Mouse (Mus musculus): ENCODE measurements around the gene Kcnip4.

Gene Kcnip4

GRCm38 (mm10) chr5:49201164-49201756 lies 323.4 kb downstream of the Kcnip4 start:
- no peak for DNase-seq

- no peak for DNase-seq
Measured at GRCm38 (mm10) chr5:49188236-49188635, 336.5 kb downstream of the Kcnip4 start.

GRCm38 (mm10) chr5:49150116-49150811 lies 374.4 kb downstream of the Kcnip4 start:
- DNase-seq: no peak

GRCm38 (mm10) chr5:49149684-49150083 lies 375.0 kb downstream of the Kcnip4 start:
- no peak for DNase-seq

DNA sequence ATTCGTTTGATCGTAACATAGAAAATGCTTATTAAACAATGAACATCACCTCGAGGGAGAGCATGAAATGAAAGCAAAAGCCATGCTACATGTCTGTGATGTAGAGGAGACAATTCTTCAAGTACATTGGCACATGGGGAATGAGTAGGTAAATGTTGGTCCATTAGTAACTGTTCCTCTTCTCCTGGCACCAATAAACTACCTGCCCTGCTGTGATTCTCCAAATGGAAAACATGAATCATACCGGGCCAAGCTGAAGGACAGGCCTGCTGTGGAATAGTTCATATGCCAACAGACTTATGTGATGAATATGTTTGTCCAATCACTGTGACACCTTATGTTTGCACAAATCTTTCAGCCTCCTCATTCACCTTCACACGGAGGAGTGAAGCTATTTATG lies 429.3 kb downstream of the Kcnip4 start:
- DNase-seq: no peak

DNA sequence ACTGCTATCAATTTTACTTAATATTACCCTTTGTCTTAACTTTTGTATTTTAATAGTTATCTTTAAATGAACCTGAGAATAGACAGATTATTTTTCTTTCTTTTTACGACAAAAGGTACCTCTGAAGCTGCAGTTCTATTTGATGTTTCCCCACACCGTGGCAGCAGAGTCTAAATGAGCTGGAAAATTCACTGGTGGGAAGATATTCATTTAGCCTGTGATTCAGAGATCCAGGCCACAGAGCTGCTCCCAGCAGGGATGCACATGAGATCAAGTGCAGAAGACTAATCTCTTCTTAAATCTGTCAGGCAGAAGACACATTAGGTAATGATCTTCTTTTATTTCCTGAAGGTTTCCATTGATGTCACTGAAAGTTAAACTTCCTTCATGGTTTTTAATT lies 429.8 kb downstream of the Kcnip4 start:
- DNase-seq: no peak

GRCm38 (mm10) chr5:49094306-49094705 lies 430.4 kb downstream of the Kcnip4 start:
- no peak for DNase-seq

GRCm38 (mm10) chr5:49090122-49090680 lies 434.5 kb downstream of the Kcnip4 start:
- peak; percentile 83 for DNase-seq

DNA sequence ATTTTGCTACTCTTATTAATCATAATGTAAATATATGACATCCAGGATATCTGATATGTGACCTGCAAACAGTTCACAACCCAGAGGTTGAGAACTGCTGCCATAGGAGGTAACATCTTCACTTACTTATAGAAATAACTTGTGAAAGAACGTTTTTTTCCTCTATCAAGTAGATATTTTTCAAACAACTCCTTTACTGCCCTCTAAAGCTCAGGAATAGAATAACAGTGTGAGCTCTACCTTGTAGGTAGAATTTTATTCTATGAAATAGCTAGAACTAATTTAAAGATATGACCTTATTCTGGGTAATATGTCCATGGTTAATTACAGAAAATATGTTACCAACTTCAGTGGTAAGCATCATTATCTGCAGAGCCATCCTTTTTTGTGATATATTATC lies 459.1 kb downstream of the Kcnip4 start:
- no peak for DNase-seq

DNA sequence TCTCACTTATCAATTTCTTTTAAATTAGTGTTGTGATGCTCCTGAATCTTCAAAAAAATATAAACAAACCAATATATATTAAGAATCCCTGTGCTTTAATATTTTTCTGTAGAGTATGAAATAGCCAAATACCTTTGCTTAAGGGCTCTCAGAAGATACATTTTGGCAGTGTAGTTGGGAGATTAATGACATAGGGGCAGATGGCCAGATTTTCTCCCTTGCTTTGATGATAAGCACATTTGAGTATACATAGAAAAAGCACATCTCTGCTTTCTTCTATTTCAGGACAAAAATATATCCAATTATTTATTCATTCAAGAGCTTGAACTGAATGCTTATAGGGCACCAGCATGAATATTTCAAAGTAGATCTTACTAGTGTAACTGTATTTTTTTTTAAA lies 465.8 kb downstream of the Kcnip4 start:
- no peak for DNase-seq

DNA sequence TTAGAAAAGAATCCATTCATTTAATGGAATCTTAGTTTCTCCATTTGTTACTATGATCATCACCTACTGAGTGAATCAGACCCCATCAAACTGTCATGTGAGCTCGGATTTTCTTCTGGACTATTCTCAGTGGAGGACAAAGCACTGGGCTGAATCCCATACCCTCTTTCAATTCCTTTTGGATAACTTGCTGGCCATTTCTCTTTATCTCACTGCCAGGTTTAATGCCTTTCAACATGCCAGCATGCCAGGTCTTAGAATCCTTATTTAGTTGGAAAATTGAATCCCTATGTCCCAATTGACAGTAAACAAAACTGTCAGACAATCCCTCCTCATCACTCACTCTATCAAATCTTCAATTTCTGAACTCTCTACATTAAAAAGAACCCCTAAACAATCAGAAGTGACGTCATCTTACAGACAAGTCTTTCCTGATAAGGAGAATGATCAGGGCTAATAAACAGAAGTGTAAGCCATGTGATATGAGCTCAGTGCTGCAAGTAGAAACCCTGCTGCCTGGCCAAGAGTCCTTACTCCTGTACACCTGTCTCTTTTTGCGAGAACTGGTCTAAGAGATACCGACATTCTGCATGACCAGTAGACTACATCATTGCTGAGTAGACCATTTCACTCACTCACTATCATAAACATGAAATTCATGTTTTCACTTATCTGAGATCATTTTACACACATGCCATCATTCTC lies 466.9 kb downstream of the Kcnip4 start:
- no peak for DNase-seq

- DNase-seq: no peak
Measured at GRCm38 (mm10) chr5:49047960-49048359, 476.7 kb downstream of the Kcnip4 start.

GRCm38 (mm10) chr5:49041259-49041845 lies 483.4 kb downstream of the Kcnip4 start:
- DNase-seq: no peak

GRCm38 (mm10) chr5:48997359-48997758 lies 527.3 kb downstream of the Kcnip4 start:
- no peak for DNase-seq

DNA sequence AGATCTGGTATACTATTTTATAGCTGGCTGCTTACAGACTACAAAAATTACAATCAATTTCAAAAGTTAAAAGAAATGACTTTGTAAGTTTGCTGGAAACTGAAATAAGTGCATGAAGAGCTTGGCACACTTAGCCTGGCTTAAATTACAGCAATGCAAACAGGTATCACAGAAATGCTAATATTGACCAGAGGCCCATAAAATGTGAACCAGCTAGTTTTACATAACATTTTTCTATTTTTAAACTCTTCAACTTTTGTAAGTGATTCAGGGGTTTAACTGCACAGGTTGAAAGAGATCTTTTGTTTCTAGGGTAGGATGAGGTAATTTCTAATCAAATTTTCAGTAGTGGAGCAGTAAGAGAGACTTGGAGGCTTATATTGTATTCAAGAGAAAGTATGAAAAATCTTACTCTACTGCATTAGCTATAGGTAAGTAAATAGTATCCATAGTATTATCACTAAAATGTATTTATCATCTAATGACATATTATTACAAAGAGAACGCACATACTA lies 535.5 kb downstream of the Kcnip4 start:
- DNase-seq: no peak

DNA sequence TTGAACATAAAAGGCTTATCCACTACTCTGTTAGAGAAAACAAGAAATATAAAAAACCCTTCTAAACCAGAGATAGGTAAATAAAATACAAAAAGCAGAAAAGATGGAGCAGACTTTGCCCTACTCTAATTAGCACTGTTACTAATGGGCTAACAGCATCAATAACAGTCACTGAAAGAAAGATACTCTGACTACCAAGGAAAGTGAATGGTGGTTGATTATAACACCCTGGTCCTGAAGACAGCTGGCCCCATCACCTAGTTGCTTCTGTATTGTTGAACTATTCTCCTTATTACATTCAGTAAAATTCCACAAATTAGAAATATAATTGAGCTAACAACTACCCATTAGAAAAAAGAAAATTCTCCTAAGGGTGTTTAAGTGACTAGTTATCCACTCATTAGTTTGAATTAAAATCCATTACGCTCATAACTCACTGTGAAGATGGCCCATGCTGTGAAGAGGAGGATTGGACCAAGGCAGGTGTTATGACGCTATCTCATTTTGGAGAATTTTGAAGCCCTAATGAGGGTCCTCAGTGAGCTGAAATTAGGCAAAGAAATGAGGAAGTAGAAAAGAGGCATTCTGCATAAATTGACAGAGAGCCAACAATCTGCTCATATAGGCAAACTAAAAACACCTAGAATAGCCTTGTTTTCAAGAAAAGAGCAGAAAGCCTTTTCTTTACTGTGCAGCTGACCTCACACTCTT lies 582.2 kb downstream of the Kcnip4 start:
- DNase-seq: no peak

- DNase-seq: no peak
Measured at GRCm38 (mm10) chr5:48931881-48932280, 592.8 kb downstream of the Kcnip4 start.

- DNase-seq: no peak
Measured at GRCm38 (mm10) chr5:48890216-48890615, 634.5 kb downstream of the Kcnip4 start.

GRCm38 (mm10) chr5:48889395-48890194 lies 635.1 kb downstream of the Kcnip4 start:
- no peak for DNase-seq

DNA sequence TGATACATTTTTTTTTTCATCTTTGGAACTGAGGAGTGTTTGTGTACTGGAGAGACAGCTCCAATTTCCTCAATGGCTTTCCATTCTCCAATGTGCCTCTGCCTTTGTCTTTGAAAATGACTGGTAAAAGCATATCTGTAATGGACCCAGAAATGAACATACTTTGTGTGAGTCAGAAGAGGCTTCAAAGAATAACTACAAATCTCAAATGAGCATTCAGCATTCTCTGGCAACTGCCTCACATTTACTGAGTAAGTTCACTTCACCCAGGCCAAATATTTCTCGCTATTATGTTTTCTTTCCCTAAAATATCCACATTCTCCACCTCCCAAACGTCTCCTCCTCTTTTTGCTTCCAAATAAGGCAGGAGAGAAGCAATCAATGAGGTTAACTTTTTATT lies 646.6 kb downstream of the Kcnip4 start:
- DNase-seq: no peak

- no peak for DNase-seq
Measured at GRCm38 (mm10) chr5:48864268-48864967, 660.3 kb downstream of the Kcnip4 start.
